Mouse (Mus musculus): ENCODE results near the gene Lrrk1. TPM values are rescaled to one million over a fixed set of nuclear protein-coding genes. Genes with fewer than 3 reads are reported as not detected.
A peak's percentile ranks its signal among the peaks of the same experiment; 100 is the strongest.

The Lrrk1 gene
- polyA plus RNA-seq, 1 experiment from 2014 or later = 2.8 TPM

DNA sequence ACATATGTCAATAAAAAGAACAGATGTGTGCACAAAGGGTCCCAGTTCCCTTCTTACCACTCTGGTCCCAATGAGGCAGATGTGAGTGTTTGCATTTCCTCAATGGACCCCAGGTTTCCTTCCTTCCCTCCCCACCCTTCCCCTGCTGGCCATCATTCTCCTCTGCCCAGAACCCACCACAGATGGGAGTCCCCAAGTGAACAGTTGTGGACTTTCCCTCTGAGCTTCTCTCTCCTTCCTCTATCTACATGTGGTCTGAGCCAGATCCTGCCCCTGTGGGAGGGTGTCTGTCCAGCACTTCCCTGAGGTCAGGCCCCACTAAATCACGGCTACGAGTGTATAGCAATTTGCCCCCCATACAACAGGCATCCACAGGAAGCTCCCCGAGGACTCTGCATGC lies 33.2 kb downstream of the Lrrk1 start:
- H3K27ac ChIP-seq (ENCODE audit: low read length) = no peak overlapping the region
- no peaks in the 10 kb centered on the region for H3K27me3 ChIP-seq (ENCODE audit: control insufficient read depth, insufficient read depth, low read depth, low read length)
- H3K4me1 ChIP-seq (ENCODE audit: control insufficient read depth, insufficient read depth, low read length) = no peaks in the 10 kb centered on the region
- no peak for ATAC-seq
- whole genome bisulfite sequencing = 63% methylated on average over 3 of the region's 3 CpGs
- no peak overlapping the region for H3K4me3 ChIP-seq (ENCODE audit: low read depth, low read length)
- no peaks in the 10 kb centered on the region for H3K36me3 ChIP-seq (ENCODE audit: control insufficient read depth, insufficient read depth, low read length)
- no peaks in the 10 kb centered on the region; the same call in 1 of the 2 replicates for H3K9me3 ChIP-seq (replicated peaks; ENCODE audit: control insufficient read depth, low read length, poor library complexity, severe bottlenecking)
- no peak overlapping the region for H3K4me2 ChIP-seq (ENCODE audit: low read length)
- no peak overlapping the region for H3K9ac ChIP-seq (ENCODE audit: low read depth, low read length)

GRCm38 (mm10) chr7:66351074-66351473 lies 37.1 kb downstream of the Lrrk1 start:
- Histone ChIP-seq H3K27ac (ENCODE audit: low read length) (no peak overlapping the region), H3K27me3 (ENCODE audit: control insufficient read depth, insufficient read depth, low read depth, low read length) (no peaks in the 10 kb centered on the region), H3K9me3 (replicated peaks; ENCODE audit: control insufficient read depth, low read length, poor library complexity, severe bottlenecking) (no peaks in the 10 kb centered on the region), H3K4me2 (ENCODE audit: low read length) (no peak overlapping the region), H3K4me3 (ENCODE audit: low read depth, low read length) (no peak overlapping the region), H3K36me3 (ENCODE audit: control insufficient read depth, insufficient read depth, low read length) (no peaks in the 10 kb centered on the region), H3K4me1 (ENCODE audit: control insufficient read depth, insufficient read depth, low read length) (peaks cover 5% of the 10 kb centered on the region; the same call in 1 of the 2 replicates), H3K9ac (ENCODE audit: low read depth, low read length) (no peak overlapping the region)
- WGBS = 93% methylated on average over 4 of the region's 4 CpGs
- no peak for ATAC-seq

- no peak overlapping the region for H3K4me2 ChIP-seq (ENCODE audit: low read length)
- 76% methylated on average over 11 of the region's 11 CpGs for WGBS
- no peak for ATAC-seq
- H3K27me3 ChIP-seq (ENCODE audit: control insufficient read depth, insufficient read depth, low read depth, low read length) = no peaks in the 10 kb centered on the region
- H3K4me3 ChIP-seq (ENCODE audit: low read depth, low read length) = no peak overlapping the region
- no peak overlapping the region for H3K27ac ChIP-seq (ENCODE audit: low read length)
- peaks cover 5% of the 10 kb centered on the region; the same call in 1 of the 2 replicates for H3K4me1 ChIP-seq (ENCODE audit: control insufficient read depth, insufficient read depth, low read length)
- no peaks in the 10 kb centered on the region for H3K36me3 ChIP-seq (ENCODE audit: control insufficient read depth, insufficient read depth, low read length)
- H3K9ac ChIP-seq (ENCODE audit: low read depth, low read length) = no peak overlapping the region
- H3K9me3 ChIP-seq (replicated peaks; ENCODE audit: control insufficient read depth, low read length, poor library complexity, severe bottlenecking) = no peaks in the 10 kb centered on the region
Measured at GRCm38 (mm10) chr7:66349670-66350069, 38.5 kb downstream of the Lrrk1 start.

- no peaks in the 10 kb centered on the region for H3K36me3 ChIP-seq (ENCODE audit: control insufficient read depth, insufficient read depth, low read length)
- no peaks in the 10 kb centered on the region for H3K27me3 ChIP-seq (ENCODE audit: control insufficient read depth, insufficient read depth, low read depth, low read length)
- no peak overlapping the region for H3K4me2 ChIP-seq (ENCODE audit: low read length)
- no peak overlapping the region for H3K9ac ChIP-seq (ENCODE audit: low read depth, low read length)
- WGBS = 74% methylated on average over 10 of the region's 10 CpGs
- ATAC-seq = no peak
- H3K4me1 ChIP-seq (ENCODE audit: control insufficient read depth, insufficient read depth, low read length) = peaks cover 5% of the 10 kb centered on the region; the same call in 1 of the 2 replicates
- no peak overlapping the region for H3K4me3 ChIP-seq (ENCODE audit: low read depth, low read length)
- no peak overlapping the region for H3K27ac ChIP-seq (ENCODE audit: low read length)
- no peaks in the 10 kb centered on the region for H3K9me3 ChIP-seq (replicated peaks; ENCODE audit: control insufficient read depth, low read length, poor library complexity, severe bottlenecking)
Measured at GRCm38 (mm10) chr7:66348588-66348987, 39.6 kb downstream of the Lrrk1 start.

GRCm38 (mm10) chr7:66346959-66347663 lies 41.0 kb downstream of the Lrrk1 start:
- H3K4me1 ChIP-seq (ENCODE audit: control insufficient read depth, insufficient read depth, low read length) = peaks cover 5% of the 10 kb centered on the region; the same call in 1 of the 2 replicates
- WGBS = 43% methylated on average over 9 of the region's 9 CpGs

GRCm38 (mm10) chr7:66343307-66343706 lies 44.8 kb downstream of the Lrrk1 start:
- WGBS = 86% methylated on average over 5 of the region's 5 CpGs
- H3K27me3 ChIP-seq (ENCODE audit: control insufficient read depth, insufficient read depth, low read depth, low read length) = no peaks in the 10 kb centered on the region
- no peak overlapping the region for H3K27ac ChIP-seq (ENCODE audit: low read length)
- H3K4me1 ChIP-seq (ENCODE audit: control insufficient read depth, insufficient read depth, low read length) = peaks cover 5% of the 10 kb centered on the region; the same call in 1 of the 2 replicates
- no peak overlapping the region for H3K4me2 ChIP-seq (ENCODE audit: low read length)
- H3K9ac ChIP-seq (ENCODE audit: low read depth, low read length) = no peak overlapping the region
- H3K4me3 ChIP-seq (ENCODE audit: low read depth, low read length) = no peak overlapping the region
- no peaks in the 10 kb centered on the region for H3K9me3 ChIP-seq (replicated peaks; ENCODE audit: control insufficient read depth, low read length, poor library complexity, severe bottlenecking)
- ATAC-seq = no peak
- no peaks in the 10 kb centered on the region for H3K36me3 ChIP-seq (ENCODE audit: control insufficient read depth, insufficient read depth, low read length)

More at GRCm38 (mm10) chr7:66346959-66347663, 41.0 kb downstream of the Lrrk1 start:
- Histone ChIP-seq H3K36me3 (ENCODE audit: control insufficient read depth, insufficient read depth, low read length) (no peaks in the 10 kb centered on the region), H3K4me2 (ENCODE audit: low read length) (0 out of 2 replicates have a peak overlapping the region, but pooled peaks have one; percentile 7), H3K27me3 (ENCODE audit: control insufficient read depth, insufficient read depth, low read depth, low read length) (no peaks in the 10 kb centered on the region), H3K4me3 (ENCODE audit: low read depth, low read length) (no peak overlapping the region), H3K9ac (ENCODE audit: low read depth, low read length) (peak overlapping the region; percentile 18; the same call in 1 of the 2 replicates), H3K27ac (ENCODE audit: low read length) (0 out of 2 replicates have a peak overlapping the region, but pooled peaks have one; percentile 4), H3K9me3 (replicated peaks; ENCODE audit: control insufficient read depth, low read length, poor library complexity, severe bottlenecking) (no peaks in the 10 kb centered on the region)
- peak; percentile 78; the same call in 1 of the 2 replicates for ATAC-seq

DNA sequence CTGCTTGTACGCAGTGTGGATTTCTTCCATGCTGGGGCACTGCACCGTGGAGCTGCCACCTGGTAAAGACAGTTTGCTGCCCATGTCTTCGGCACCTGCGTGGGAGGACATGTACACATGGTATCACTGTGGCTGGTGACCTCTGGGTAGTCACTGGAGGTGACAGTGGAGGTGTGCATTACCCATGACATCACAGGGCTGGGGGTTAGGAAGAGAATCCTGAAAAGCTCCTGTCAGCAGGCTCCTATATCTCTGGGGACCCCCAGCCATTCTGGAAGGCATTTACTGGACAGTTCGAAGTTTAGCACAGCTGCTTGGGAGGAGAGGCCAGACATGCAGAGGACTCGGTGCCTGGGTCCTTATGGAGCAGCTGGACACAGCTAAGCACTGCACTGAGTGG lies 45.3 kb downstream of the Lrrk1 start:
- Histone ChIP-seq H3K36me3 (ENCODE audit: control insufficient read depth, insufficient read depth, low read length) (no peaks in the 10 kb centered on the region), H3K27ac (ENCODE audit: low read length) (no peak overlapping the region), H3K4me3 (ENCODE audit: low read depth, low read length) (no peak overlapping the region), H3K4me2 (ENCODE audit: low read length) (no peak overlapping the region), H3K9me3 (replicated peaks; ENCODE audit: control insufficient read depth, low read length, poor library complexity, severe bottlenecking) (no peaks in the 10 kb centered on the region), H3K4me1 (ENCODE audit: control insufficient read depth, insufficient read depth, low read length) (peaks cover 5% of the 10 kb centered on the region; the same call in 1 of the 2 replicates), H3K9ac (ENCODE audit: low read depth, low read length) (no peak overlapping the region), H3K27me3 (ENCODE audit: control insufficient read depth, insufficient read depth, low read depth, low read length) (no peaks in the 10 kb centered on the region)
- no peak for ATAC-seq
- WGBS = 76% methylated on average over 6 of the region's 6 CpGs

GRCm38 (mm10) chr7:66342323-66342722 lies 45.8 kb downstream of the Lrrk1 start:
- WGBS = 35% methylated on average over 4 of the region's 4 CpGs
- no peak for ATAC-seq
- peaks cover 3% of the 10 kb centered on the region; the same call in 1 of the 2 replicates for H3K4me1 ChIP-seq (ENCODE audit: control insufficient read depth, insufficient read depth, low read length)

DNA sequence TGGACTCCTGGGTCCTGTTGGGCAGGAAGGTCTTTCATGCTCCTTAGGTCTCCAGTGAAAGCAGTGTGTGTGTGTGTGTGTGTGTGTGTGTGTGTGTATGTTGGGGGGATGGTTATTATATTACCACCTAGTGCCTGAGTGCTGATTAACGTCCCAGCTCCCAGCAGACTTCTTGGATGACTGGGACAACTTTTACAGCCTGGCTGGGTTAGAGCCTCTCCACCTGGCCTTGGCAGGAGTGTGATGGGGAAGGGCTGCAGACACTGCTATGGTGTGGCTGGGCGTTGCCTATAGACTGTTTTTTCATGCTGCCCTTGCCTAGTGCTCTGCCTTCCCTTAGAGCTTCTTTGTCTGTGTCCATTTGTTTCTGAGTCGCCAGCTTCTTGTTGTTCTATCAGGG lies 48.1 kb downstream of the Lrrk1 start:
- Histone ChIP-seq H3K36me3 (ENCODE audit: control insufficient read depth, insufficient read depth, low read length) (no peaks in the 10 kb centered on the region), H3K4me1 (ENCODE audit: control insufficient read depth, insufficient read depth, low read length) (no peaks in the 10 kb centered on the region), H3K27ac (ENCODE audit: low read length) (no peak overlapping the region), H3K4me3 (ENCODE audit: low read depth, low read length) (no peak overlapping the region), H3K4me2 (ENCODE audit: low read length) (no peak overlapping the region), H3K27me3 (ENCODE audit: control insufficient read depth, insufficient read depth, low read depth, low read length) (no peaks in the 10 kb centered on the region), H3K9ac (ENCODE audit: low read depth, low read length) (no peak overlapping the region), H3K9me3 (replicated peaks; ENCODE audit: control insufficient read depth, low read length, poor library complexity, severe bottlenecking) (no peaks in the 10 kb centered on the region)
- ATAC-seq = no peak
- WGBS = 62% methylated on average over 3 of the region's 3 CpGs

More at GRCm38 (mm10) chr7:66342323-66342722, 45.8 kb downstream of the Lrrk1 start:
- Histone ChIP-seq H3K36me3 (ENCODE audit: control insufficient read depth, insufficient read depth, low read length) (no peaks in the 10 kb centered on the region), H3K9me3 (replicated peaks; ENCODE audit: control insufficient read depth, low read length, poor library complexity, severe bottlenecking) (no peaks in the 10 kb centered on the region), H3K27ac (ENCODE audit: low read length) (no peak overlapping the region), H3K4me2 (ENCODE audit: low read length) (no peak overlapping the region), H3K9ac (ENCODE audit: low read depth, low read length) (no peak overlapping the region), H3K27me3 (ENCODE audit: control insufficient read depth, insufficient read depth, low read depth, low read length) (no peaks in the 10 kb centered on the region), H3K4me3 (ENCODE audit: low read depth, low read length) (no peak overlapping the region)
